Mouse (Mus musculus) adrenal gland, postnatal 36 days (tissue): ENCODE results near the gene Gadd45g. TPM values are rescaled to one million over a fixed set of nuclear protein-coding genes. Genes with fewer than 3 reads are reported as not detected.

Experiments used
- DNase-seq, 2 experiments: peaks; one replicate each; pipeline ENCODE4 v3.0.0; 2021; ENCODE audit warnings: mixed read lengths in 1 of 2
- total RNA-seq, 2 experiments: library from RNA; stranded (reverse); gene quantifications; 2 replicates each; pipeline ENCODE4 v1.2.3; 2021

Gadd45g gene
- total RNA-seq, 2 experiments from 2014 or later: 71.8 to 72.5 TPM

DNA sequence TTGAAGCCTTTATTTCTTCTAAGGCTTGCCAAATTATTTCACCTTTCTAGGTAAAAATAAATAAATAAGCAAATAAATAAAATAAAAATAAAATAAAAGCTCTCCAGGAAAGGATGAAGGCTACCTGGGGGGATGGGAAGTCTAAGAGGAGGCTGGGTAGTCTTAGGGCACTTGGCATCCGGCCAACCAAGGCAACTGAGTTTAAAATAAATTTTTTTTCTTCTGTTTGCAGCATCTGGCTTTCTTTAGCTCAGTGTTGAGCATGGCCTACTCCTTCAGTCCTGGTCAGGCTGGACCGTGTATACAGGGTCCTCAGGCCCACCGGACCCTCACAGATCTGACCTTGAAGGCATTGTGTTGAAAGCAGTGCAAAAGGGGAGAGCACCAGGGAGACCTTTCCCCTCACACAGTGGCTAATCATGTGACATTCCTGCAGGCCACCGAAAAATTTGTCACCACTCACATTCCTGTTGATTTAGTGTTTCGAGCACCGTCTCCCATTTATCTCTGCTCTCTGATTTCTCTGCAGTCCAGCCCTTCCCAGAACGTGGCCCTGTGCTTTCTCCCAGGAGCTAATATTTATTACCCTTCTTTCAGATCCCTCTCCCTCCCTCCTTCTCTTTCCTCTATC is 6.2 kb downstream of the Gadd45g start:
- DNase-seq: peak; percentile 19 to 33

DNA sequence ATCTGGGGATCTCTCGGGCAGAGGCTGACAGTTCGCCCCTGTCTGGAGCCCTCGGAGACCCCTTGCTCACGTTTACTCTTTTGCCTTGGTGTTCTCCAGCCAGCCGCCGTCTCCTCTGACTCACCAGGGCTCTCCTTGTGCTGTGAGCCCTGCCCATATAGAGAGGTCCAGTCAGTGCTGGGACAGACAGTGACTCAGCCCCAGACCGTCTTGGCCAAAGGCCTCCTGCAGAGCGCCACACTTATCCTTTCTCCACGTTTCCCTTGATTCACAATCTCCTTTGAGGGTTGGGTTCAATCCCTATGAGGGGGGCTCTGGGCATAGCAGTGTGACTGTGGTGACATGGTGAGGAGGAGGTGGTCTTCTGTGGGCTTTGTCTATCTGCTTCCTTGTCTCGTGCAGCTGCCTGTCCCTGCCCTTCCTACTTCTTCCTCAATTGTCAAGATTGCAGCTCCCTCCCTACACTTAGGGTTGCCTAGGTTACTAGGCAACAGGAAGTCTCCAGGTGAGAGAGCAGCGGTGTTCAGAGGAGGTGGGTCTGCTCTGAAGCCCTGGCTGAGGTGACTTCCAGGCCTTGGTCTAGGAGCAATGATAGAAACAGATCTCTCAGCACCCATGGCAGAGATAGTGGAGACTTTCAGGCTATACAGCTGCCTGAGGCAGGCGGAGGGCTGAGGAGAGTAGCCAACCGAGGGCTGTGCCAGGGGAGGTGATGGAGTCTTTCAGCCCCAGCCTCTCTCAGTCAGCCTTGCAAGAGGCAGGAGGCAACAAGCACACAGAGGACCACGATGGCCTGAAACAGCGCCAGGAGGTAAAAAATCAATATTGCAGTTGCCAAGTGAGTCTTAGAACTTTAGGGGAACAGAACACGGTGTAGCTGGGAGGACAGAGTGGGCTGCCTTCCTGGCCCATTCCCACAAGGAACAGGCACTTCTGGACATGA is 7.1 kb downstream of the Gadd45g start:
- peak; percentile 85 to 89 for DNase-seq

DNA sequence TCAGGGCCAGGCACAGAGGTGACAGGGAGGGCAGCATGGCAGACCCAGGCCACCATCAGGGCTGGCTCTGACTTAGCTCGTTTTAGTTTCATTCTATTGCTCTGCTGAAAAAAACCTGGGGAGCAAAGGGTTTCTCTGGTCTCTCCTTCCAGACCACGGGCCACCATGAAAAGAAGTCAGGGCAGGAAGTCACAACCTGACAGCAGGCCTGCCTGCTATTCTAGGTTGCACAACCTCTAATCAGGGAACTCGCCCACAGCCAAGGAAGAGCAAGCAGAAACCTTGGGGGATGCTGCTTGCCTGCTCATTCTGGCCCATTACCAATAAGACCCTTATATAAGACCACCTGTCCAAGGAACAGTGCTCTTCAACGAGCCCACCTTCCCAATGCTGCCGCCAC is 9.1 kb downstream of the Gadd45g start:
- no peak for DNase-seq

DNA sequence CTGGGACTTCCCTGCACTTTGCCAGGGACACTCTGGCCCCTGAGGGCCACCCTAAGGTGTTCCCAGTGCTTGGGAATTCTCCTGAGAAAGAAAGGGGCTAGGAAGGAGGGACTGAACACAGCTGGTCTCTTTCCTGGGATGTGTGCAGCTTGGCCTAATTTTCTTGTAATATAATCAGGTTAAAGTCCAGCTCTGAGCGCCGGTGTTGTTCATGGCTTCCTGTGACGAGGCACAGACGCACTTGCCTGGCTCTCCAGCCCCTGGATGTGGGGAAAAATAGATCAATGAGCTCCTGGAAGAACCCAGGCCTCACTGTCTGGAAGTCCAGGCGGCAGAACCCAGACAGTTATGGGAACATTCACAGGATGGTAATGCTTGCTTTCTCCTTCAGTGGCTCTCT is 10.7 kb downstream of the Gadd45g start:
- DNase-seq: no peak

DNA sequence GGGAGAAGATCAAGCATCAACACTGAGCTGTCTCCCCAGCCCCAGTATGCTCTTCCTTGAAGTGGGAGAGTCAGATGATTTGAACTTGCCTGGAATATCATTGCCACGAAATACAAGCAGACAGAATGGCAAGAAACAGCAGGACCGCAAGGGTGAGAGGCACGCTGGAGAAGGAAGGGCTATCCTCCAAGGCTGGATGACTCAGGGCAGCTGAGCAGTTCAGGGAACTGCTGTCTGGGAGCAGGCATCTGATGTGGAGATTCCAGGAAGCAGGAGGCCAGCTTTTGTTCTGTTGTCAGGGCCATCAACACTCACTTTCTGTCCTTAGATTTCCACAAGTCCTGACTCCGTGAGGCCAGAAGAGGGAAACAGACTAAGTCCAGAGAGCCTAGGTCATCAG is 12.0 kb downstream of the Gadd45g start:
- peak; percentile 66 to 70 for DNase-seq

DNA sequence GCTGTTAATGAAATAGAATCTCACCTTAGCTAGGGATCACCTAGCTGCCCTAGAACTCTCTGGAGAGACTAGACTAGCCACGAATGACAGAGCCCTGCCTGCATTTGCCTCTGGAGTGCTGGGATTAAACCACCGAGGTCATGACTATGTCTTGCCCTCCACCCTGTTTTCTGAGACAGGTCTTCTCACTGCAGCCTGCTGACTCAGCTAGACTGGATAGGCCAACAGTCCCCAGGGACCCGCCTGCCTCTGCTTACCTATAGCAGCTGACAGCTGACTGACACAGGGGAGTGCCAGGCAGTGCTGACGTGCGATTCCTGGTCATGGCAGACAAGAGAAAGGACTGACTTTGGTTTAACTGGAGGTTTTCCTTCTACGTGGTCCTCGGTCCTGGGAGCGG is 12.7 kb downstream of the Gadd45g start:
- no peak for DNase-seq

DNA sequence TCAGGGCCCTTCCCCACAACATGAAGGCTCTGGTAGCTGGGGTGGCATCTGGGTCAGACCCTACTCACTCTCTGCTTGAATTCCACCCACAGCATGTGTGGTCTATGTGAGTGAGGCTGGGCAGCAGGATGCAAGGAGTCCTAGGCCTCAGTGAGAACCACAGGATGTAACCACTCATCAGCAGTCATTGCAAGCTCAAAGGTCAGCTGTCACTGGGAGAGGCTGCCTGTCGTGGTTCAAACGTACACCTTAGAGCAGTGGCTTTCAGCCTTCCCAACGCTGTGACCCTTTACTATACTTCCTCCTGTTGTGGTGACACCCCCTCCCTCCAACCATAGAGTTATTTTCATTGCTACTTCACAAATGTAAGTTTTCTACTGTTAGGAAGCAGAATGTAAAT is 13.3 kb downstream of the Gadd45g start:
- no peak for DNase-seq

DNA sequence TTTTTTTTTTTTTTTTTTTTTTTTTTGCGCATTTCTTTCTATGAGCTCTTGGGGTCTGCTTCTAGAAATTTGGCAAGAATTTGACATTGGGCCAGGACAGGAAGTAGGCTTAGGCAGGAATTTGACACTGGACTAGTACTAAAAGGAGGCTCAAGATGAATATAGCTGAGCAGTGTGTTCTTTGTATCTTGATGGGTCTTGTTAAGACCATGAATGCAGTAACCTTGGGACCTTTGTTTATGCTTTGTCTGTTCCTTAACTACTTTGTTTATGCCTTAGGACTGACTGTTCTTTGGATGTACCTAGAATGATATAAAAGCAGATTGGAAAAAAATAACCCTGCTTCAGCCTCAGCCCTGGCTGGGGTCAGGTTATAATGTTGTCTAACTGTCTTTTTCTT is 16.3 kb downstream of the Gadd45g start:
- DNase-seq: no peak

DNA sequence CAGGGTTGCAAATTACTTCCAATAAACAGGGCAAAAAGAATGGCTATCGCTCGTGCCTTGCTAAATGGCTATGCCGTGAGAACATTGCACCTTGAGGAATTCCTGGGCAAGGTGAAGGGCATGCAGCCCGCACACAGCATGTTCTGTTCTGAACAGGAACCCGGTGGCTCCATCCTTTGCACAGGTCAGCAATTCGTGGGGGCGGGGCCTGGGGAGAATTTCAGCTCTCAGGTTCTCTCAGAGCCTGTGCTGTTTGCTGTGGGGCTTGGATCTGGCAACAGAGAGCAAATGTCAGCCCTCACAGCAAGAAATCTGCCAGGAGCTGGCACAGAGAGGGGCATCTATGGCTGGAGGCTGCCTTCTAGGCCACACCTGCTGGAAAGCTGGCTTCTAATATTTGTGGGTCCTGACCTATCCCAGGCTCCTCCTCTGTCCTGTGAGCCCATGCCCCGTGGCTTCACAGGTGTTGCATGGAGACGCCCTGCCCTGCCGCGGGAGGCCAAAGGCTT is 19.7 kb downstream of the Gadd45g start:
- DNase-seq: peak in 1 of 2 experiments; percentile 35

DNA sequence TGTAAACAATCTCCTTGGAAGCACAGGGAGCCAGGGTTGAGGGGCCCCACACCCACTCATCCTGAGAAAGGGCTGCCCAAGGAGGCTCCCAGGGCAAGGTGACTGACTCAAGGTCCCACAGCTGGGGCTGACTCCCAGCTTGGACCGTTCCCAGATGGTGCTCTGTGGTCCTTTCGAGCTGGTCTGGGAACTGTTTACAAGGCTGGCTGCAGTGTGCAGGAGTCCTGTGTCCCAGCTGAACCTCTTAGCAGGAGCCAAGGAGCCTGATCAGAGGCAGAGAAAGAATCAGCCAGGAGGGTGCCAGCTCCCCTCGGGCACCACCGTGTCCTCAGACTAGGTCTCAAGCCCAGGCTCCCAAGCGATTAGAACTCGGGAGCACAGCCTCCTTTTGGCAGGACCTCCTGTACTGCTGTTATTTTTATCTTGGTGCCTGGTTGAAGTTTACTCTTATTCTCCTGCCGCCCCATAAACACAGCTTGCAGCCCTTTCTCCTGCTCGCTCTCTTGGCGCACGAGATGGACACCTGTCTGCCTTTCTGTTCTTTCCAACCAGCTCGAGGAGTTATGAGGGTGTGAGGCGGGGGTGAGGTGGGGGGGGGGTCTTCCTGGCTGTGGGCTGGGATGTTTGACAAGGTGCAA is 22.1 kb downstream of the Gadd45g start:
- DNase-seq: peak; percentile 60 to 64

DNA sequence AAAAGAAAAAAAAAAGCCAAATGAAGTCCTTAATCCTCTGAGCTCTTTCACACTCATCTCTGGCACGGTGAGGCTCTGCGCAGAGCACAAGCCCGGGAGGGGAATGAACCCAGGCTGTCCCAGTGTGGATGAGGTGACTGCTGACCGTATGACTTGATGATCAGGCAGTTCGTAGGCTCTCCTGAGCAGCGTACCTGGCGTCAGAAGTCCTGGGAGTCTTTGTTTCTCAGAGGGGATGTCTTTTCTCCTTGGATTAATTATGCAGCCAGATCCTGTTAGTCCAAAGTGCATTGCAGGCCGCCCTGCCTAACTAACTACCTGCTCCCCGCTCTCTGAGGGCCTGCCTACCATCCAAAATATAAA is 22.6 kb downstream of the Gadd45g start:
- DNase-seq: no peak

DNA sequence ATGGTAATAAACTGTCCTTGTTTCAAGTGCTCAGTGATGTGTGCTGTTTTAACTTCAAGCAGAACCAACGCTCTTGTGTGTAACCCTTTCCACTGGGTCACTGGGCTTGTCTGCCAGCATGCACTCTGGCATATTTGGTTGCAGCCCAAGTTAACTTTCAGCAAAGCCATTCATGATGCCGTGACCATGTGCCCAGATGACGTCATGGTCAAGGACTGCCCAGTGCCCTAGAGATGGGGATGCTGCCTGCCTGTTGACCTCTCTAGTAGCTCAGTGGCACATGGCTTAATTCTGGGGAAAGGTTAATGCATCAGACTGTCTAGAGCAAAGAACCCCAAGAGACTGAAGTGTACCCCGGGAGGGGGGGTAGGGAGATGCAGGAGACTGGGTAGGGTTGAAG is 24.7 kb downstream of the Gadd45g start:
- DNase-seq: peak in 1 of 2 experiments; percentile 47

DNA sequence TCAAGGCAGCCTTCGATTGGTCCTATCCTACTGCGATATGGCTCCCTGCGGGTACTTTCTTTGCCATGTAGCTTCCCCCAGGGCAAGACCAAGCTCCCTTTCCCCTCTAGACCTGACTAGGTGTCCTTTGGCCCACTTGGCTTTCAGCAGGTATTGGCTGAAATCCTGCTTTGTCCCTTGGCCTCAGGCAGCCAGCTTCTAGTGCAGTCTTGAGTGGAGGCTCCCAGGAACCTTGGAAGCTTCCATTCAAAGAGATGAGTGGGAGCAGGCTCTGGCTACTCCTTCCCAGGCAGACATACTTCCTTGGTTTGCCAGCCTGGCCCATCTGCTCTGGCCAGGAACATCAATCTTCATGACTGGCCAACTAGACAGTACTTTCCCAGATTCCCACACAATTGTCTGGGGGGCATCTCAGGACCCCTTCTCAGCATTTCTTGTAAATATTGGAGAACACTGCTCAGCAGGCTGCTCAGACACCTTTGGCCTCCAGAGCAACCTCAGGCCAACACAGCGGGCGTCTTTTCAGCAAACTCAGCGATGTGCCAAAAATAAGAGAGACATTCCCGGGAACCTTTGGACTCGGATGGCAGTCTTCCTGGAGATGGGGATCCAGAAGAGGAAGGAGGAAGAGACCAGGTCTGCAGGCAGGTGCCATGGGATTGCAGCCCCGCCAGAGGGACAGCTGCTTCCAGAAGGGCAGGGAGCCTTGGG is 25.9 kb downstream of the Gadd45g start:
- peak in 1 of 2 experiments; percentile 40 for DNase-seq

DNA sequence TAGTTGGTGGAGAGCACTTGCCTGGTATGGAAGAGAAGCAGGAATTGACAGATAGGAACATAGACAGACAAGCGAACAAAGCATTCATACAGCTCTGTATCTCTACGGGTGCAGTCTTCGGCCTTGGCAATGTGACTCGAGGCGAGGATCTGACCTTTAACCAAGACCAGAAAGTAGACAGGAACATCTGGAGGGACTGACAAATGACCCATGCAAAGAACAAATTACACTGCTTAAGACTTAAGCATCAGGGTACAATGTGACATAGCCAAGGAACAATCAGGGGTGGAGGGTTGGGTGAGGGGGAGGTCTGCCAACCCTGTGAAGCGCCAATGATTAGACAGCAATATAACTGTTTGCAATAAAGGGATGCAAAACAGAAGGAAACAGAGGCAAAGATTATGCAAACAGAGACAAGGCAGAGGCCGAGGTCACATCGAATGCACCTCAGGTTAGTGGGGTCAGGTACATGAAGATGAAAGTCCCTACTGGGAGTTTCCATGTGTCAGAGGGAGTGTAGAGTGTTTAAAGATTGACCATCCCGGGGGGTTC is 26.6 kb downstream of the Gadd45g start:
- DNase-seq: no peak

DNA sequence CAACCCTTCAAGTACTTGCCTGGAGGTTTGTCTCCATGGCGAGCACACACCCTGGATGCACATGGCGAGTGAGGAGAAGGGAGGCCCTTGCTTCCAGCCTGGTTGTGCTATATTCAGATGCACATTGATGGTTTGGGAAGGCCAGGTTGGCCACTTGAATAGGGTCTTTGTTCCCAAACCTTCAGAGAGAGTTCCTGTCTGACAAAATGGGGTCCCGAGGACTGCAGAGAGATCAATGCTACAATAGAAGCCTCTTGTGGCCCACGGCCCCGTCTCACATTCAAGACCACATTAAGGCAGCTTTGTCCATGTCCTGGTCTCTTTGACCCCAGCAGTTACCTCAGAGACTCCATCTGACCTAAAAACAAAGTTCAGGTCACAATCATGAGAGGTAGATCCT is 27.3 kb downstream of the Gadd45g start:
- no peak for DNase-seq

DNA sequence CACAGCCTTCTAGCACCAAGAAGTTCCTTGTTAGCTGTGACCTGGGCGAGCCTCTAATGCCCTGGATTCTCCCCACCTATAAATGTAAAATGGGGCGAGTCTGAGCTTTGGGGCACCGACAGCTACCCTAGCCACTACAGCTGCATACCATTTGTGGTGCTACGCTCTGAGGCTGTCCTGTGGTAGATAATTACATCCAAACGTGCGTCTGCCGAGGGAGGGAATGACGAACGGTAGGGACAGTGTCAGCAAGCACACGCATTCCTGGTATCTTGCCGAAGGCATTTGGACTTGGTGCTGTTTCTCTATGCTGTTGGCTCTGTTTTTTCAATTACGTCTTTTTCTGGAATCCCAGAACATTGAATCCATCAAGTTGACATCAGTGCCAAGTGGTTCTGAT is 29.7 kb downstream of the Gadd45g start:
- no peak for DNase-seq

DNA sequence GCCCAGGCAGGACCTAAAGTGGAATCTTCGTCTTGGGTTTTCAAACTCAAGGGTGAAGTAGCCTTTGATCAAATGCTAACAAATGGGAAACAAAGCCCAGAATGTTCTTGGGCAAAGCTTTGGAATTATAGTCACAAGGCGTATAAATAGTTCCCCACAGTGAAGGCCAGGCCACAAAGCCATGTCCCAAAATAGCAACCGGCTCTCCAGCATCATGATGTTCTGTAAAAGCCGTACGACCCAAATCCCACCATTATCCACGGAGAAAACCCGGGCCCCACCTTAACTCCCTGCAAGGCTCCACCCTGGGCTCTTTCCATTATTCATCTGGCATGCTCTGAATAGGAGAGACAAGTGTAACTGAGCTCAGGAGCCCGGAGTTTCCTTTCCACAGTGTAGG is 32.3 kb downstream of the Gadd45g start:
- DNase-seq: peak in 1 of 2 experiments; percentile 32

DNA sequence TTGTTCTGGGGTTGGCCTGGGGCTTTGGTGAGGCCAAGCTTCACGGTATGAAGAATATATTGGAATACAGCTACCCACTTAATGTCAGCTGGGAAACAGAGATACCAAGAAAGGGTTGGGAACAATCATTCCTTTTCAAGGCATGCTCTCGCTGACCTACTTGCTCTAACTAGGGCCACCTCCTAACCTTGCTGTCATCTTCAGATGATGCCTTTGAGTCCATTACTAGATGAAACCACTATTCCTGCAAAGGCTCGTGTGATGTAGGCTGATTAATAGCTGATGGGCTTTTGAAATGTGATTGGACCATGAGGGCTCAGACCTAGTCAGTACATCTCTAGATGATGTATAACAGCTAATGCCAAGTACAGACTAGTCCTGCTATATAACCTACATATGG is 33.1 kb downstream of the Gadd45g start:
- DNase-seq: no peak

DNA sequence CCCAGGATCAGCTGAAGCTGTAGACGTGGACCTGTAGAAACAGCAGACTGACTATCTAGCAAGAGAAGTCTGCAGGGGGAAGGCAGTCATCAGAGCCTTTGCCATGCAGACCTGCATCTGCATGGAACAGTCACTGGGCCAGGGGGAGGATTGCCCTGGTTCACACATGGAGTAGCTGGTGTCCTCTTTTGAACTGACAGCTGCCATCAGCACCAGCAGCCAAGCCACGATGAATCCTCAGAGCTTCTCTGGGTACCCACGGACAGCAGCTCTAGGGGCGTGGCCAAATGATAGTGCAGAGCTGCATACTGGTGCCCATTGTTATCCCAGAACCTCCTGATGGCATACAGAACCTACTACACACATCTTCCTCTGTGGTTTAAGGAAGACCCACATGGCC is 33.5 kb downstream of the Gadd45g start:
- no peak for DNase-seq

DNA sequence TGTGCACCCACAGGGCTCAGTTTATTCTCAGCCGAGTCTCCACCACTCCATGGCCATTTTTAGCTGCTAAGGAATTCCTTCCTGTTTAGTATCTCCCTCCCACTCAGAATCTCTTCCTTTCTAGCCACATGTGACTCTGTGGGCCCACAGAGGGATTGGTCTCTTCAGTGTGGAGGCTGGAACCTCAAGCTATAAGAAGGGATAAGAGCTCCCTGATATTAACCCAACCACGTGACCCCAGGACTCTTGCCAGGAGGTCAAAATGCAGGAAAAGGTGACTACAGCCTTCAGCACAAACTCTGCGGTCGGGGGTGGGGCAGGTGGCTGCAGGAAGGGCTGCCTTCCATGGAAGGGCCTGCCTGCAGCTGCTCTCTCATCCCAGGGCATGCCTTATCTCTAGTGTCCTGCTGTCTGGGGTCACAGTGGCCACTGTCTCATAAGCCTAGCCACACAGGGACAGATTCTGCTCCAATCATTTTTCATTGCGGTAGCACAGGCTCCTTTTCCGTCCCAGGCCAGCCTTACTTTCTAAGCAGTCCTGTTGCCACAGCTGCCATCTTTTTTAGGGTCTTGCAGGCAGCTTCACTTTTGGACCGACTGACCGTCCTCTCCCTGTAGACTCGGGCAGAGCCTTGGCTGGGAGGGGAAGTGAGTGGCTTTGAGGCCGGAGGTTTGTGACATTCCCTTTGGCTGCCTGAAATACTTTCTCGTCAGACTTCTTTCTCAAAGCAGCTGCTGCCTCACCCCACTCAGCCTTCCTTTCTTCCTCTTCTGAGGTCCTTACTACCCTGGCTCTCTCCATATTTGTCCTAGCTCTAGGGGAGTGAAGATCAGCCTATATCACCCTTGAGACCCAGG is 35.0 kb downstream of the Gadd45g start:
- DNase-seq: peak in 1 of 2 experiments; percentile 42

DNA sequence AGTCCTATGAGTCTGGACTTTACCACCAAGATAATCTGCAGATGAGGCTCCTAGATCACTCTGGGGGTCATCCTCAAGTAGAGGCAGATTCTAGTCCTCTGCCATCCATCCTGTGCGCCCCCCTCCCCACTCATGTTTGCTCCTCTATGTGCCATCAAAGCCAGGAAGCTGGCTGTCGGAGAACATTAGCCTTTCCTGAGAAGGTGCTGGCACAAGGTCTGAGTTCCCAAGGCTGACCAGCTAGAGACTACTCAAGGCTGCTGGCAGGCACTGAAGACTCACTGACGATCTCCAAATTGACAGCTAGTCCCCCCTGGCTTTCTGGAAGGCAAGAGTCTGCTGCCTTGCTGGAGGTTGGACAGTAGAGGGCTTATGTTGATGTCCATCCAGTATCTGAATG is 35.7 kb downstream of the Gadd45g start:
- no peak for DNase-seq
